Mouse (Mus musculus): ENCODE results near the gene Rapgef2.

Rapgef2 gene

DNA sequence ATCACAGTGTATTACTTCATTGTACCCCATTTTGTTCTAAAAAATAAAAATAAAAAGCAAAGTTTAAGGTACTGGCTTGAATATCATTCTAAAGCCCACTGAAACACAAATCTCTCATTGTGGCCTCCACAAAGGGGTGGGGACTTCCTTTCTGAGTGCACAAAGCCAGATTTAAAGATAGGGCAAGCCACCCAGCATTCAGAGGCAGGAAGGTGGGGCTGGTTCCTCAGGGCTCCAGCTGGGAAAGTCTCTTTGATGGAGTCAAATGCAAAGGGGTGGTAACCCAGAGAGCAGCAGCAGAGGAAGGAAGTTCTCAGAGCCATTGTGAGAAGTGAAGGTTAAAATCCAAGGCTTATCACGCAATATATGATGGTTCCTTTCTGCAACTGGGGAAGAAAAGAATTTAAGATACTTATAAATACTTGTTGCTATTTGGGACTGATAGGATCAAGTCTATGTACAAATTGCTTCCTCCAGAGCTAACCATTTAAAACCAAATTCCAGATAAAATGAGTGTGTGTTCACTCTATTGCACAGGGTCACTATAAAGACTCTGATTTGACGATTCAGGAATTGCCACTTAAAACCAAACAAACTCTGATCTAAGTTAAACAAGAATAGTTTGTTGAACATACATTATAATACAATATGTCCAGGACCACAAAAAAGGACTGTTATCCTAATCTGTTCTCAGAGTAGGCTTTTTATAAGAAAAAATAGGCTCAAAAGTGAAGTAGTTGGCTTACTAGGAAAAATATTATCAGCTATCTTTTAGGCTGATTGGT, 246.5 kb downstream of the Rapgef2 start:
- no peak for DNase-seq (ENCODE audit: inconsistent age in 2 of 2, low spot score in 1 of 2)

DNA sequence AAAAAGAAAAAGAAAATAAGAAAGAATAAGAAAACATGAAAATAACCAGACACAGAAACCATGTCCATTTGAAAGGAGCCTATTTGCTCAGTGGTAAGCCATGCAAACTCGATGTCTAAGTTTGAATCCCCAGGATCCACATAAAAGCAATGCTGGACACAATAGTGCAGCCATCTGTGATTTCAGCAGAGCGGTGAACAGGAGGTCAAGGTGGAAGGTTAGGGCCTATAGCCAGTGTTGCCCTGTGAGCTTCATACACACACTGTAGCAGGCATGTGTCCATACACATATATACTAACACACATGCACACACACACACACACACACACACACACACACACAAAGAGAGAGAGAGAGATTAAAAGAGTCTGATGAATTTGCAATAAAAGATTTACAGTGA, 247.3 kb downstream of the Rapgef2 start:
- no peak for DNase-seq (ENCODE audit: inconsistent age in 2 of 2, low spot score in 1 of 2)

DNA sequence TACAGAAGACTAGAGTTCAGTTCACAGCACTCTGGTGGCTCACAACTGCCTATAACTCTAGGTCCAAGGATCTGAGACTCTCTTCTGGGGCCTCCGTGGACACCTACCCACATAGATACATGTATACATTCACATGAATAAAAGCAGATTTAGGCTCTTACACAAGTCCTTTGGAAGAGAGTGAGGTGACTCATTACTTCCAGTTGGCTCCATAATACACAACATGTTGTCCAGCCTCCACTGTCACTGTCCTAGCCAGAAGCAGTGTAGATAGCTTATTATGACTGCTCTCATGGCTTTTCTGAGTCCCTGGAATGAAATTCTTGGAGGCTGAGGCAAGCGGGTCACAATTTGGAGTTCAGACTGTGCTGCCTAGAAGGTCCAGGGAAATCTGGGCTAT, 251.9 kb downstream of the Rapgef2 start:
- DNase-seq (ENCODE audit: inconsistent age in 2 of 2, low spot score in 1 of 2): no peak

DNA sequence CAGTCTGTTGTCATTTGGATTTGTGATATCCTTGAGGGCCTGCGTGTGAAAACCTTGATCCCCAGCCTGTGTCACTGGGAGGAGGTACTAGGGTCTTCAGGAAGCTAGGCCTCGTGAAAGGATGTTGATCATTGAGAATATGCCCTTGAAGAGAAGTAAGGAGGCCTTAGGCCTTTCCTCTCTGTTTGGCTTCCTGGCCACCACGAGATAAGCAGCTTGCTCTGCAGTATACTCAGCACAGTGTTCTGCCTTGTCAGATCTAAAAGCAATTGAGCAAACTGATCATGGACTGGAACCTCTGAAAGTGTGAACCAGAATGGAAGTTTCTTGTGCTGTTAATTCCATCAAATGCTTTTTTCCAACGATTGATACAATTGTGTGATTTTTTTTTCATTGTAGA, 255.5 kb downstream of the Rapgef2 start:
- no peak for DNase-seq (ENCODE audit: inconsistent age in 2 of 2, low spot score in 1 of 2)

DNA sequence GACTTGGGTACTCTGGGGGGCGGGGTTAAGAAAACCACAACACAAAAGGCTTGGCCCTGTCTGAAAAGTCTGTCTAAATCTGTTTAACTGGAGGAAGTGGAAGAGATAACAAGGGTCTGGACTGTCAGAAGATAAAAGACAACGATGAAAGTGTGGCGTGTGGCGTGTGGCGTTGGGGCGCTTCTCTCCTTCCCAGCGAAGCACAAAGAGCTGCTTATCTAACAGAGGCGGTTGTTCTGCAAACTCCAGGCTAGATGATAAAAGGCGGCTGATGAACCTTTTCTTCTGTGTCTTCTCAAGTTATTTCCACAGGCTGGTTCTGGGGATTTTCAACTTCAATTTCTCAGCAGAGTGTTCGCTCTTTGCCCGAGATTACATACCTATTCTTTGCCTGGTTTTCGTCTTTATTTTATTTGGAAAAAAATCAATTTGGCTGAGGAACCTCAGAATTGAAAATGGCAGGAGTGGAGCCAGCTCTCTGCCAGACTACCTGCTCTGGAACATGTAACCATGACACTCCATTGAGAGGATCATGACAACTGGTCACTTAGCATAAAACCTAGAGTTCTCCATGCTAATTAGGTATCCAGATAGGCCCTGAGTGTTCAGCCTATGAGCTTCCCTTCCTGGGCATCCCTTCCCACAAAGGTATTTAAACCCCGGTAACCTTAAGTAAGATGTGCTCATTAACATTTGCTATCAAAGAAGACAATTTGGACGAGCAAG, 258.0 kb downstream of the Rapgef2 start:
- no peak for DNase-seq (ENCODE audit: inconsistent age in 2 of 2, low spot score in 1 of 2)

DNA sequence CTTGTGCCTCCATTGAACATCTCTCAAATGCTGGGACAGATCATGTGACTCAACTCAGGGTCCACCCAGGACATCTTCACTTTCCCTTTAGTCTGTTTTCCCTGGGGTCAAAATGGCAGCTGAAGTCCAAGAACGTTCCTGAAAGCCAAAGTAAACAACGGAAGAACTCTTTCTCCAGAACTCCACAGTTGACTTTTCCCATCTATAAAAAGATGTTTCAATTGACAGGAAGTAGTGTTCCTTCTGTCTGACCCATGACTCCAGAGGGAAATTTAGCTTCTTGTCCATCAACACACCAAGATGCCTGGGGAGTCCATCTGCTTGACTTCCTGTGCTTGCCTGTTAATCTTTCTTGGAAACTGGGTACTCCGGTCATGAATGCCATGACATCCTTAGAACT, 260.3 kb downstream of the Rapgef2 start:
- DNase-seq (ENCODE audit: inconsistent age in 2 of 2, low spot score in 1 of 2): no peak

DNA sequence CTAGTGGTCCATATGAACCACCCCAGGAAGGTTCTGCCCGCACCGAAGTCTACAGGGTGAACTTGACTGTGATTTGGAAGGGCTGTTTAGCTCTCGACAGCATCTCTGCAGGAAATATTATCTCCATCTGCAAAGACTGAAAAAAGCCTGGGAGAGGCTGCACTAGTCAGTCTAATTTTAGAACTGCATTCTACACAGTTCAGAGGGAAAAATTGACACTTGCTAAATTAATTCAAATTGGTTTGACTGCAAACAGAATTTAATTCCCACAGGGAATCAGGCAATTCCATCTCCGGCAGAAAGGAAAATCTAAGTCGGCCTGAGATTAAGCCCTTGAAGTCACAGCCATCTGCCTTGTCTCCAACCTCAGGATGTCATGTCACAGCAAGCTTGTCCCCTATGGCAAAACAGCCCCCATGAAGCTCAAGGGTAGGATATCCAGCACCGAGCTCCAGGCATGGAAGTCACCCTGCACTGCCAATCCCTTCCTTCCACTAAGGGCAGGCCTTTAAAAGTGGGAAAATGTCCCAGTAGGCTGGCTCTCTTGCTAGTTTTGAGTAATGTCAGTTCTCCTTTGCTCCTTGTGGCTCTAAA, 262.5 kb downstream of the Rapgef2 start:
- no peak for DNase-seq (ENCODE audit: inconsistent age in 2 of 2, low spot score in 1 of 2)

DNA sequence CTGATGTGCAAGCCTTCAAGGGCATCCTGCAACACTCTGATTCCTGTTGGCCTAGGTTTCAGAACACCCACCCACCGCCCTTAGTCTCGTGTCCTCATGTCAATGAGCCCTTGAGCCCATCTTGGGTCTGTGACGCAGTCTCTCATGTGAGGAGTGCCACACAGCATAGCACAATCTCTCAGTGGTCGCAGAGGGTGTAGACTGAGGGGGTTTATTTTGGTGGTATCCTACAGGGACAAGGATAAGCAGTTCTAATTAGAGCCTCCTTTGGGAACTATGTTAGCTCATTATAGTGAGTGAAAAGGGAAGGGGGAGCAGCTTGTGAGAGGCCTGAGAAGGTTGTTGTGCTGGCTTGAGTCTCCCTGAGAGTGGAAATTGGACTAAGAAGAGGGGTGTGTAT, 263.6 kb downstream of the Rapgef2 start:
- no peak for DNase-seq (ENCODE audit: inconsistent age in 2 of 2, low spot score in 1 of 2)

DNA sequence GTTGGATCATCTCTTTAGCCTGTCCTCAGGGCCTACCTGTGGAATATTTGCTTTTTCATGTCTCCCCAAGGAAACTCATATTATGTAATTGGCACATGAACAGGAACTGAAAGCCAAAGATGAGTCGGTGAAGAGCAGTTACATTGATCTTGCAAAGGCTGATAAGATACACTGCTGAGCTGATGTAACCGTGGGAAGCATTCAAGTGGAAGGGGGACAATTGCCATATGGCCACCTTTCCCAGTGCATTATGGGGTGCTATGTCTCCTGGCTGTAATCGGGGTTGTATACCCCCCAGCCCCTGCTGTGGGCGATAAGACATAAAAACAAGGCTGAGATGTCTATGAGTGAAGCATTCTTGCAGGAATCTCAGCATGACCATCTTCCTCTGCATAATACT, 268.9 kb downstream of the Rapgef2 start:
- no peak for DNase-seq (ENCODE audit: inconsistent age in 2 of 2, low spot score in 1 of 2)

DNA sequence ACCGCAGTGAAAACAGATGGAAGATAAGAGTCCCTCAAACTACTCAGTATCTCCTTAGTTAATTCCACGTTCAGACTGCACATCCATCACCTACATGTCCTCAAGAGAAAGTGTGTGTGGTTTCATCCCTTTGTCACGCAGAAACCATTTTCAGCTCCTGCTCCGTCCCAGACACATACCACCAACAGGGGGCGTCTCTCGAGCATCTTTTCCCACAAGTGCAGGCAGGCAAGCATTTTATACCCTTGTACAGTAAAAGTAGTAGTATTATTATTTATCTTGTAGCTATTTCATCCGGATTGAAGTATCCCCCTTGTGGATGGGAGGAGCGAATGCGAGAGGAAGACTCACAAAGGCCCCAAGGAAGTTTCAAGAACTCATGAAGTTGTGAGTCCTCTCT, 269.5 kb downstream of the Rapgef2 start:
- DNase-seq (ENCODE audit: inconsistent age in 2 of 2, low spot score in 1 of 2): no peak

DNA sequence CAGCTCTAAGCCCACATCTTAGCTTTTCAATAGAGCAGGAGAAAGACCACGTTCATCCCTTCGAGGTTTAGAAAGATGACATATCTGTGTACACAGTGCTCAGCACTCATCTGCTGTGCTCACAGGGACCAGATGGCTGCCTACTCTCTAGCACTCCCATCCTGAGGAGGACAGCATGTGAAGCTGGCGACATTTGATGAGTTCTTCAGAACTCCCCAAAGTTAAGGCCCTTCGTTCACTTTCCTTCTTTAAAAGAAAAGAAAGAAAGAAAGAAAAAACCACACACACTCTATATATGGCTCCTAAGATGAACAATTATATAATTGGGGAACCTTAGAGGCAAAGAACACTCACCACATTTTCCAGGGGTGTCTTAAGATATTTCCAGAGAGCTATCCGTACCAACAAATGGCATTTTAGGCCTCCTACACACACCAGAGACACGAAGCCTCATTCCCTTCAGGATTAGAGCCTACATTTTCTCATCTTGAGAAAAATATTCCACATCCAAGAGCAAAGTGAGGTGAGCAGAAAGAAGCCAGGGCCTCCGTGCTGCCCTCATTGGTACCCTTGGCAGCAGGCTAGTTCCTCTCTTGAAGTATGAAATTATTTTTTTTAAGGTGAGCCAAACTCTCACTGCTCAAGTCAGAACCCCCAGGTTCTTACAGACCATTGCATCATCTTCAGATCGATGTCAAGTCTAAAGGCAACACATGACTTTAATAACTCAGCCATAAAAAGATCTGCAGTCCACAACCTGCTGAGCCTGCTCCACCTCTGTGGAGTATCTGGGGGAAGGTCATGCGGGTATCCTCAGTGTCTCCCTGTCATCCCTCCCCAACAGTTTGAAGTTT, 270.5 kb downstream of the Rapgef2 start:
- no peak for DNase-seq (ENCODE audit: inconsistent age in 2 of 2, low spot score in 1 of 2)

Data from adrenal gland, adult (tissue).